Mouse (Mus musculus) B cell, adult (primary cell): ENCODE results near the gene Xpo4. TPM values are rescaled to one million over a fixed set of nuclear protein-coding genes. Genes with fewer than 3 reads are reported as not detected.

Experiments used
- total RNA-seq: library from RNA; stranded (reverse); gene quantifications from 4 replicates; pipeline ENCODE4 v1.2.4, GENCODE M21; 2023; ENCODE audit not compliant: inconsistent age

Xpo4 gene
- 34.9 to 38.6 TPM (median 36.9 TPM) in 4 replicates for total RNA-seq

DNA sequence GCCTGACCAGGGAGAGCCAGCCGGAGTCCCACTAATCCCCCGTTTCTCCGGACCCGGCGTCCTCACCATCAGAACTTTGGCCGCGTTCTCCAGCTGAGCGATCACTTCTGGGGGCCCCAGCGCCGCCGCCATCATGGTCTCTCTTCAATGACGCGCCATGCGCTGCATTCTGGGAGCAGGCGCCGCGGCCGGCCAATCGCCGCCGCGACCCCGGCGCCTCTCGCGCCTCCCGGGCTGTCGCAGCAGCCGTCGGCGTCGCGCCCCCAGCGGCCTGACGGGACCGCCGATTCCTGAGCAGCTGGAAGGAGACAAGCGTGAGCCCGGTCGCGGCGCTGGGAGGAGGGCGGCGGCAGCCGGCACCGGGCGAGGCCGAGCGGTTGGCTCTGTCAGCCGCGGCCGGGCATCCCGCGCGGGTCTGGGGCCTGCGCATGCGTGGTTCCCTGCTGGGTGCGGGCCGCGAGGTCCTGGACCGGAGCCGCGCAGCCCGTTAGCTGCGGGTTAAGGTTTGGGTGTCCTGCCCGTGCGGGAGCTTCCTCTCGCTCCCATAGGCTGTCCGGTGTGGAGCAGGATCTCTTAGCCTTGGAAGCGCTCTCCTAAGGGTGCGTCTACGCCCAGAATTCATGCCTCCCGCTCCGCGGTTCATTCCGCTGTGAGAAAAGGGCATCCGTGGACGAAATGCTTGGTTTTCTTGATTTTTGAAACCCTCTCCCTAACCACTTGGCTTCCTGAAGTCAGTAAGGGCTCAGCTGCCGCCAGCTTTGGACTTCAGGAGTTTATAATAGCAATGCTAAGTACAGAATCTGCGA is at the start of gene Xpo4:
Xpo4 (minus strand) TSS at position 609 of the 806 bp plus-strand sequence.

GRCm38 (mm10) chr14:57571155-57572133 is 93.8 kb downstream of the Xpo4 start, which contains the start of gene Eef1akmt1:
Eef1akmt1 (minus strand) TSS chr14:57571612.

Other genes starting within 250 kb of the Xpo4 start
- 8.0 to 10.8 TPM (median 9.8 TPM) in 4 replicates for gene Ift88, start 241.4 kb downstream of the Xpo4 start, total RNA-seq
- not detected in 4 replicates for gene Il17d, start 140.7 kb downstream of the Xpo4 start, total RNA-seq
- 7.1 to 11.5 TPM (median 8.2 TPM) in 4 replicates for gene Eef1akmt1, start 93.8 kb downstream of the Xpo4 start, total RNA-seq
- not detected in 4 replicates for gene Gm49361, start 80.7 kb upstream of the Xpo4 start, total RNA-seq
- gene Lats2, start 93.0 kb upstream of the Xpo4 start, total RNA-seq, result 72.1 to 104 TPM (median 92.3 TPM) in 4 replicates
- gene Sap18, start 132.8 kb upstream of the Xpo4 start, total RNA-seq, result 37.2 to 103 TPM (median 82.0 TPM) in 4 replicates
- 0.51 to 5.0 TPM (median 2.0 TPM) in 4 replicates for gene Ska3, start 160.8 kb upstream of the Xpo4 start, total RNA-seq
- gene Mrpl57, start 160.8 kb upstream of the Xpo4 start, total RNA-seq, result 42.0 to 55.5 TPM (median 50.6 TPM) in 4 replicates
- 47.7 to 53.9 TPM (median 49.5 TPM) in 4 replicates for gene Zdhhc20, start 224.8 kb upstream of the Xpo4 start, total RNA-seq